Mouse (Mus musculus): ENCODE data around the gene Arl5c.

Arl5c gene

GRCm38 (mm10) chr11:97995564-97996288 lies at the start of gene Arl5c:
TSS of gene Arl5c (minus strand) at chr11:97996181.
- peak; percentile 42 for DNase-seq (ENCODE audit: low read depth, low spot score)

- no peak for DNase-seq (ENCODE audit: low read depth, low spot score)
These were observed 49.6 kb upstream of the Arl5c start for GRCm38 (mm10) chr11:98045596-98045995.

DNA sequence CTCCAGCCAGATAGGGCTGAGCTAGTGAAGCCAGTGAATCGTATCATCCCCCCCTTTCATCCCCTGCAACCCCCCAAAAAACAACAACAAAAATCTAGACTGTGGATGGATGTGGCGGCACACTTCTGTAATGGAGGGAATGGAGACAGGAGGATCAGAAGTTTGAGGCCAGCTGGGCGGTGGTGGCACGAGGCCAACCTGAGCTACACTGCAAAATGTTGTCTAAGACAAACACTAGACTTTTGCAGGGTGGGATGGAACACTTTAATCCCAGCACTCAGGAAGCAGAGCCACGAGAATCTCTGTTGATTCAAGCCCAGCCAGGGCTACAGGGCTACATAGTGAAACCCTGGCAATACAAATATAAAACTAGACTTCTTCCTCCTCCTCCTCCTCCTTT lies 48.1 kb upstream of the Arl5c start:
- DNase-seq (ENCODE audit: low read depth, low spot score), result no peak

DNA sequence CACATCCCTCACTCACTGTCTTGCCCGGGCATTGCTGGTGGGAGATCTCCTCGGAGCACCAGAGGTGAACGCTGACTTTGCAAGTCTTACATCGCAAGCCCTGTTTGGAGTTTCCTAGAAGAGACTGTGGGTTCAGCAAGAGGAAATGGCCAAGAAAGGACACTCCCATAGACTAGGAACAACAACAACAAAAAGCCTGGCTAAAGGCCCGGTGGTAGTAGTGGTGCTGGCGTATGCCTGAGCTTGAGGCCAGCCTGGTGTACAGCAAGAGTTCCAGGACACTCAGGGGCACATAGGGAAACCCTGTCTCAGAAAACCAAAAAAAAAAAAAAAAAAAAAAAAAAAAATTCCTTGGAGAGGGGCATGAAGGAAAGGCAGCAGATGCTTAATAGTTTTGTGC lies 46.8 kb upstream of the Arl5c start:
- DNase-seq (ENCODE audit: low read depth, low spot score), result no peak

DNA sequence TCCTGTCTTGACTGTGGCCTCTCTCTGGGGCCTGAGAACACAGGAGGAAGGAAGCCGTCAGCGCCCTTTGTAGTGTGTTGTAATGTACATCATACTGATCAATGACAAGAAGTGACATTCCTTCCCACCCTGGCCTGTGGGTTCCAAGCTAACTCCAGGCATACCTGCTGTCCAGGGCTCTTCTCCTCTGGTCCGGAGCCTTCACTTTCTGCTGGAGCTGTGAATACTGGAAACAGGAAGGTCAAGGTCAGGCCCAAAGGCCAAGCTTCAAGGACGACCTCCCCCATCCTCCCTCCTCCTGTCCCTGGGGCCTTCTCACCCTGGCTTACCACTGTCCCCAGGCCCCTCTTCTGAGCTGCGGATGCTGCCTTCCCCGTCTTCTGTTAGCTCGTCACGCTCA lies 45.0 kb upstream of the Arl5c start:
- no peak for DNase-seq (ENCODE audit: low read depth, low spot score)

- no peak for DNase-seq (ENCODE audit: low read depth, low spot score)
These were observed 41.9 kb upstream of the Arl5c start for GRCm38 (mm10) chr11:98037871-98038270.

DNA sequence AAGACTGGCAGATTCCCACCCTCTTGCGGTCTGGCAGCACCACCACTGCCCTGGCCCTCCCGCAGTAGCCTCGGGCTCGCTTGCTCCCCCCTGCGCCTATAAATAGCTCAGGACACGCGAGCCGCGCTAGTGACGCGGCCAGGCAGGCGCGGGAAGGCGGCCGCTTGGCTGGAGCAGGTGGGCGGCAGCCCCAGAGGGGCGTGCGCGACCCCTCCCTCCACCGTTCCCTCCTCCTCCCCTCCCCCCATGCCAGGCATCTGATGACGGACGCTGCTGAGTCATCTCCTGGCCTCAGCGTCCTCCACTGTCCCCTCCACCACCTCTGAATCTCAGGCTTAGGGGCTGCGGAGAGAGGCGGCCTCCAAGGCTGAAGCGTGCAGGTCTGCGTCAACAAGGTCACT lies 40.0 kb upstream of the Arl5c start:
- peak; percentile 55 for DNase-seq (ENCODE audit: low read depth, low spot score)

DNA sequence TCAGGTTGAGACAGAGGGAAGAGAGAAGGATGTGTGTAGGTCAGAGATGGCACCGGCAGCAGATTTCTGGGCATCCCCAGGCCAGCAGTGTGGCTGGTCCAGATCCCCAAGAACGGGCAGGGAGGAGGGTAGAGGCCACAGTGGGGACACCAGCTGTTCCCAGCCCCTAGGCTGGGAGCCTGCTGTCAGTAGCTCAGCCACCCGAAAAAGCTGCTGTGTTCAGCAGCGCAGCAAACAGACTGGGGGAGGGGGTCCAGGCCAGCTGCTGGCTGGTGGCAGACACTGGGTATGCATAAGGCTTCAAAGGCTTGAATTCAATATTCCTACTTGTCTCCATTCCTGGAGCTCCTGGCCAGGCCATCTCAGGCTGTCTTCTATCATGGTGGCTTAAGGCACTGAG lies 38.9 kb upstream of the Arl5c start:
- no peak for DNase-seq (ENCODE audit: low read depth, low spot score)

GRCm38 (mm10) chr11:98034061-98034460 lies 38.1 kb upstream of the Arl5c start:
- no peak for DNase-seq (ENCODE audit: low read depth, low spot score)

GRCm38 (mm10) chr11:98031443-98031770 lies 35.4 kb upstream of the Arl5c start:
- DNase-seq (ENCODE audit: low read depth, low spot score), result peak; percentile 86

- DNase-seq (ENCODE audit: low read depth, low spot score), result no peak
These were observed 34.9 kb upstream of the Arl5c start for GRCm38 (mm10) chr11:98030701-98031442.

- no peak for DNase-seq (ENCODE audit: low read depth, low spot score)
These were observed 31.8 kb upstream of the Arl5c start for GRCm38 (mm10) chr11:98027785-98028184.

- no peak for DNase-seq (ENCODE audit: low read depth, low spot score)
These were observed 31.3 kb upstream of the Arl5c start for GRCm38 (mm10) chr11:98027297-98027688.

DNA sequence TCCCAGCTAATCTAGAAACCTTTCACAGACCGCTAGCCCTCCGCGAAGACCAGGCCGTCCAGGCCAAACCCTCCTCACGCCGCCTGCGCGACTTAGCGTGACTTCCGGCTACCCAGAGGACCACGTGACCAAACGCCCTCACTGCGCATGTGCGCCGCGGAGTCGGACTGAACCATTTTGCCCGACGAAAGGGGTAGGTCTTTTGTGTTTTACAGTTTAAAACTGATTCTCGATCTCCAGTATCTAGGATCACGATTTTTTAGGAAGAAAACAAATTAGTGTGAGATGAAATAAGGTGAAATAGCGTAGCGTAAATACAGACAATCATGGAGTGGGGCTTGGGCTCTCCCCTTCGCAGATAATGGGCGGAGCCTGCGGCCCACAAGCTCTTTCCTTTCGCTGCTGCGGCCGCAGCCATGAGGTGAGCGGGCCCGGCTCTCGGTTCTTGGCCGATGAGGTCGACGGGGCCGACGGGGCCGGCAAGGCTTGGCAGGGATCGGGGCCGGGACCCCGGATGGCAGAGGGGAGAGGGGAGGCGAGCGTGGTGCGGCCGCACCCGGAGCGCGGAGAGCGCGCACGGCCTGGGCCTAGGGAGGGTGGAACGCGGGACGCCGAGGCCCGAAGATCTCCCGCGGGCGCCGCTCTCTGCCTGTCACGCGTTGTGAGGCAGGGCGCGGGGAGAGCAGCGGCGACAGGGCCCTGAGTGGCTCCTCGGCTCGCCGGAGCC lies 30.8 kb upstream of the Arl5c start, which contains the start of gene Rpl19:
Rpl19 (plus strand) TSS at position 141 of the 727 bp plus-strand sequence.
- peak; percentile 97 for DNase-seq (ENCODE audit: low read depth, low spot score)

DNA sequence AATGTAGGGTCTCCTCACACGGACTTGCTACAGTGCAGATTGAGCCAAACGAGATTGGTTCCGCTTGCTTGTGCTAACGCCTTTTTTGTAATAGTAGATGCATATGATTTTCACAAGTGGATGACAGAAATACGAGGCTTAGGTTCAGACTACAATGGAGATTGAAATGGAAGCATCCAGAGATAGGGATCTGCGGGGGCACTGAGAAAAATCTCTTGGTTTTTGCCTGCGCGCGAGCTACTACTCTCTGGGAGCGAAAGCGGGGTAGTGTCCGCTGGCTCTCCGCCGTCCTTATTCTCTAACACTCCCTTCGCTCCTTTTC lies 30.2 kb upstream of the Arl5c start:
- DNase-seq (ENCODE audit: low read depth, low spot score), result no peak

- no peak for DNase-seq (ENCODE audit: low read depth, low spot score)
These were observed 28.5 kb upstream of the Arl5c start for GRCm38 (mm10) chr11:98024516-98024915.

- DNase-seq (ENCODE audit: low read depth, low spot score), result peak; percentile 43
These were observed 26.8 kb upstream of the Arl5c start, which contains the start of gene Cacnb1 for GRCm38 (mm10) chr11:98022555-98023371. TSS of gene Cacnb1 (minus strand) at chr11:98023034.

DNA sequence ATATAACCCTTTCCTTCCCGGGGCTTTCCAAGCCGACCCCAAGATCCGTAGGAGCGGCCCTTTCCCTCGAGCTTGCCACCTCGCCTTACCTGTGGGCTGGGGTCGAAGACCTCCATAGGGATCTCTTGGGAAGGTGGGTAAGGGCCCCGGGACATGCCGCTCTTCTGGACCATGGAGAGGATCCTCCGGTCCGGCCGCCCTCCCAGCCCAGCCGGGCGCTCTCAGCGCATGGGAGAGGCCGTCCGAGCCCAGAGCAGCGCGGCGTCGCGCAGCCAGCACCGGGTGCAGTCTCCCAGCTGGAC lies 26.2 kb upstream of the Arl5c start:
- no peak for DNase-seq (ENCODE audit: low read depth, low spot score)

- DNase-seq (ENCODE audit: low read depth, low spot score), result no peak
These were observed 25.7 kb upstream of the Arl5c start for GRCm38 (mm10) chr11:98021565-98022252.

GRCm38 (mm10) chr11:98021118-98021517 lies 25.1 kb upstream of the Arl5c start:
- DNase-seq (ENCODE audit: low read depth, low spot score), result no peak

DNA sequence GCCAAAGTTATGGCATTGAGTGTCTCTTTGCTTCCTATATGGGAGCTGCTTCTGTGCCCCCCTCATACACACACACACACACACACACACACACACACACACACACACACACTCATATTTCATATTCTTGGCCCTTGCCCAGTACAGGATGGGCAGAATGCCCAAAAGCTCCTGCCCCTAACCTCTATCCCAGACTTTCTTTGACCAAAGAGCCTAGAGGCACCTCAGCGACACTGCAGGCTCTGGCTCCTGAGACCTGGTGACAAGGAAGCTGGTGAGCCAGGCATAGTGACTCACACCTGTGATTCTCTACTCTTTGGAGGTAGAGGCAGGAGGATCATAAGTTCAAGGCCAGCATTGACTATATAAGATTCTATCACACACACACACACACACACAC lies 24.7 kb upstream of the Arl5c start:
- no peak for DNase-seq (ENCODE audit: low read depth, low spot score)

All from forelimb bud, embryonic 11.5 days (tissue).